ENCODE assay signal across 8 mouse cellular contexts in genomic region chr2:71545401-71545881, GRCm38 (mm10). TPM values are rescaled to one million over a fixed set of nuclear protein-coding genes. Genes with fewer than 3 reads are reported as not detected.
A peak's percentile ranks its signal among the peaks of the same experiment; 100 is the strongest.
DNase-seq lines count a peak whose midpoint lies in the region; ATAC-seq lines count a peak whose summit lies in the region.

No protein-coding gene starts in this region.

- 0 out of 2 replicates have a peak, but pooled peaks have one; percentile 6 for ATAC-seq in liver, embryonic 11.5 days (replicated peaks; ENCODE audit: low FRiP score)
- ATAC-seq in liver, embryonic 15.5 days (ENCODE audit: insufficient read depth): no peak
- no peak for ATAC-seq in erythroid progenitor cell, adult 5-6 weeks (replicated peaks; ENCODE audit: low FRiP score, poor library complexity, severe bottlenecking)
- no peak for ATAC-seq in megakaryocyte progenitor cell, adult 5-6 weeks (replicated peaks; ENCODE audit: poor library complexity)

- H3K4me1 ChIP-seq in liver, embryonic 11.5 days (replicated peaks; ENCODE audit: control insufficient read depth, insufficient read depth, low read length): peaks cover 28% of the 10 kb centered on the region
- peaks cover 37% of the 10 kb centered on the region for H3K4me1 ChIP-seq in liver, embryonic 15.5 days (replicated peaks)

- DNase-seq in liver, embryonic 11.5 days (ENCODE audit: low spot score): peak; percentile 71
- no peak for DNase-seq in liver
- peak; percentile 36 for DNase-seq in embryo, embryonic 10 days (ENCODE audit: low spot score)
- DNase-seq in heart, postnatal 10 days: peak; percentile 53 to 57
- no peak for DNase-seq in layer of hippocampus, adult 9-11 months

- 2% methylated on average over 32 of the region's 32 CpGs for WGBS in liver, embryonic 11.5 days
- WGBS in liver, embryonic 15.5 days (ENCODE audit: insufficient replicate concordance): 2% methylated on average over 32 of the region's 32 CpGs

- no peaks in the 10 kb centered on the region for H3K9me3 ChIP-seq in liver, embryonic 11.5 days (ENCODE audit: control insufficient read depth, low read length)
- no peaks in the 10 kb centered on the region for H3K9me3 ChIP-seq in liver, embryonic 15.5 days (replicated peaks)

- peak overlapping the region; percentile 98 for H3K4me2 ChIP-seq in liver, embryonic 11.5 days
- peak overlapping the region; percentile 73 for H3K4me2 ChIP-seq in liver, embryonic 15.5 days

- no peak overlapping the region for H3K9ac ChIP-seq in liver, embryonic 11.5 days (ENCODE audit: low read depth, low read length)
- no peak overlapping the region for H3K9ac ChIP-seq in liver, embryonic 15.5 days

- H3K27ac ChIP-seq in liver, embryonic 11.5 days (ENCODE audit: low read depth, low read length): no peak overlapping the region
- H3K27ac ChIP-seq in liver, embryonic 15.5 days (replicated peaks): no peak overlapping the region

- H3K4me3 ChIP-seq in liver, embryonic 11.5 days (ENCODE audit: low read depth, low read length): peak overlapping the region; percentile 59
- peak overlapping the region; percentile 49 for H3K4me3 ChIP-seq in liver, embryonic 15.5 days (replicated peaks)

- H3K36me3 ChIP-seq in liver, embryonic 11.5 days (ENCODE audit: control insufficient read depth, insufficient read depth, low read length): no peaks in the 10 kb centered on the region
- no peaks in the 10 kb centered on the region for H3K36me3 ChIP-seq in liver, embryonic 15.5 days (replicated peaks)

- H3K27me3 ChIP-seq in liver, embryonic 11.5 days (replicated peaks; ENCODE audit: control insufficient read depth, insufficient read depth, low read length): peaks cover 96% of the 10 kb centered on the region
- H3K27me3 ChIP-seq in liver, embryonic 15.5 days: peaks cover 97% of the 10 kb centered on the region

- intact Hi-C loops in heart, postnatal 10 days (cut with DNase I): loop anchor here (2.0 to 10.0 kb wide), 5 partner anchors 15 to 321 kb away; partner anchors contain the start of gene Metap1d

RNA-seq across cellular contexts. Expression of gene Dlx2, which starts 1.1 kb away (rescaled TPM):
- polyA plus RNA-seq in liver, embryonic 11.5 days (2014; fragmentation: Nextera tagmentation; extraction: Ambion mirVana): 0.19 and 0.65 TPM in 2 replicates
- not detected for total RNA-seq in heart, postnatal 10 days (2021)
- polyA plus RNA-seq in liver, embryonic 15.5 days (2015; fragmentation: Nextera tagmentation; extraction: Ambion mirVana): 0.03 TPM in 1 of 2 replicates, not detected in the other
- not detected in 2 replicates for total RNA-seq in erythroid progenitor cell, adult 5-6 weeks (2015; ENCODE audit: low replicate concordance)
- not detected in 2 replicates for total RNA-seq in erythroid progenitor cell, adult 5-6 weeks (2017; ENCODE audit: low replicate concordance)
- total RNA-seq in megakaryocyte progenitor cell, adult 5-6 weeks (2015): not detected in 2 replicates
- not detected in 2 replicates for total RNA-seq in megakaryocyte progenitor cell, adult 5-6 weeks (2017)

RNA-seq across cellular contexts. Expression of gene Dlx1, which starts 17.5 kb away (rescaled TPM):
- polyA plus RNA-seq in liver, embryonic 11.5 days (2014; fragmentation: Nextera tagmentation; extraction: Ambion mirVana): 1.1 and 2.2 TPM in 2 replicates
- under 1 TPM in 1 of 2 experiments, not detected in 1; 0.48 TPM for total RNA-seq in heart, postnatal 10 days (2021)
- polyA plus RNA-seq in liver, embryonic 15.5 days (2015; fragmentation: Nextera tagmentation; extraction: Ambion mirVana): 0.05 and 0.17 TPM in 2 replicates
- total RNA-seq in erythroid progenitor cell, adult 5-6 weeks (2015; ENCODE audit: low replicate concordance): 2.2 TPM in 1 of 2 replicates, not detected in the other
- not detected in 2 replicates for total RNA-seq in erythroid progenitor cell, adult 5-6 weeks (2017; ENCODE audit: low replicate concordance)
- not detected in 2 replicates for total RNA-seq in megakaryocyte progenitor cell, adult 5-6 weeks (2015)
- not detected in 2 replicates for total RNA-seq in megakaryocyte progenitor cell, adult 5-6 weeks (2017)

Comparison
In these comparisons a context has a peak if more than half of its experiments do, and no peak if none do; other contexts are left out.
1. DNase-seq: peak in liver, embryonic 11.5 days (single experiment), embryo, embryonic 10 days (single experiment) and heart, postnatal 10 days (2 of 2); none in liver (single experiment) and layer of hippocampus, adult 9-11 months (single experiment).